8 mouse cellular contexts compared by ENCODE assay signal in the genomic region with DNA sequence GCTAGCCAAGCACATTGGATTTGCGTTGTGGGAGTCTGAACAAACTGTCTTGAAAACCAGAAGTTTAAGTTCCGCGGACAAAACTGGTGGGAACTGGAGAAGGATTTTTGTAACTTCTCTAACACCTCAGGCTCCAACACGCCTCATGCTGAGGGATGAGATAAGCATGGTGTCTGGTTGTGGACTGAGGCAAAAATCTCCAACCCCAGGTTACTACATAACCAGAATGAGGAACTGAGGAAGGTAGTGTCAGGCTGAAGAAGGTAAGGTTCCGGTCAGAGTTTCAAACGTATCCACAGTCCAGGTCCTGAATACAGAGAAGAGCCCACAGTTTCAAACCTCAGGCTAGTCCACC. TPM values are rescaled to one million over a fixed set of nuclear protein-coding genes. Genes with fewer than 3 reads are reported as not detected.
DNase-seq lines count a peak whose midpoint lies in the region; ATAC-seq and TF ChIP-seq lines count a peak whose summit lies in the region.

No protein-coding gene starts in this region.

- H3K9me3 ChIP-seq in E14TG2a.4 (ENCODE audit: low read length), result no peaks in the 10 kb centered on the region
- H3K9me3 ChIP-seq in liver, postnatal 0 days (ENCODE audit: low read length), result no peaks in the 10 kb centered on the region

- peaks cover 15% of the 10 kb centered on the region for H3K36me3 ChIP-seq in heart, adult 2 months (ENCODE audit: control insufficient read depth, insufficient read depth, low read length)
- H3K36me3 ChIP-seq in E14TG2a.4 (ENCODE audit: insufficient read depth, low read length), result no peaks in the 10 kb centered on the region
- H3K36me3 ChIP-seq in liver, postnatal 0 days (replicated peaks; ENCODE audit: insufficient read depth, low read length), result no peaks in the 10 kb centered on the region

- no peak overlapping the region for H3K9ac ChIP-seq in heart, adult 2 months (ENCODE audit: low read depth, low read length)
- H3K9ac ChIP-seq in liver, postnatal 0 days (replicated peaks), result no peak overlapping the region

- no peaks in the 10 kb centered on the region for H3K27me3 ChIP-seq in heart, adult 2 months (ENCODE audit: control insufficient read depth, insufficient read depth, low read length)
- peaks cover 39% of the 10 kb centered on the region for H3K27me3 ChIP-seq in E14TG2a.4 (ENCODE audit: insufficient read depth, low read length)
- H3K27me3 ChIP-seq in liver, postnatal 0 days (ENCODE audit: insufficient read depth, low read length), result no peaks in the 10 kb centered on the region

- 28% methylated on average over 6 of the region's 6 CpGs for WGBS in heart, adult 2 months
- 14% methylated on average over 6 of the region's 6 CpGs for WGBS in liver, postnatal 0 days (ENCODE audit: insufficient replicate concordance)

- peak; percentile 47 for ATAC-seq in liver, postnatal 0 days

- DNase-seq in heart, adult 2 months, result no peak
- DNase-seq in heart, adult 11 months, result no peak
- DNase-seq in forelimb bud, embryonic 11.5 days (ENCODE audit: low read depth, low spot score), result peak; percentile 12
- no peak for DNase-seq in liver, postnatal 0 days
- DNase-seq in natural killer cell, adult 2 months (ENCODE audit: low spot score in 2 of 2), result no peak
- DNase-seq in ovary, adult 18-20 months (ENCODE audit: low spot score), result no peak
- DNase-seq in adrenal gland, postnatal 10 days, result no peak

- H3K4me3 ChIP-seq in heart, adult 2 months, result peak overlapping the region; percentile 48
- H3K4me3 ChIP-seq in E14TG2a.4 (replicated peaks; ENCODE audit: low read length), result peak overlapping the region; percentile 85
- peak overlapping the region; percentile 64 for H3K4me3 ChIP-seq in liver, postnatal 0 days (ENCODE audit: low read depth, low read length)

- H3K79me2 ChIP-seq in heart, adult 2 months (replicated peaks; ENCODE audit: control insufficient read depth, insufficient read depth, low read length), result peaks cover 4% of the 10 kb centered on the region

- intact Hi-C loops in heart, adult 2 months (cut with DNase I), result loop anchor here (5.0 to 10.0 kb wide), 3 partner anchors 99 to 576 kb away; partner anchors contain the start of genes Pex7 and Tnfaip3

- peaks cover 10% of the 10 kb centered on the region for H3K4me1 ChIP-seq in heart, adult 2 months (ENCODE audit: control insufficient read depth, insufficient read depth, low read length)
- peaks cover 16% of the 10 kb centered on the region for H3K4me1 ChIP-seq in E14TG2a.4 (replicated peaks; ENCODE audit: low read depth, low read length)
- peaks cover 30% of the 10 kb centered on the region for H3K4me1 ChIP-seq in liver, postnatal 0 days (ENCODE audit: insufficient read depth)

- peak overlapping the region; percentile 80 for H3K27ac ChIP-seq in heart, adult 2 months
- H3K27ac ChIP-seq in liver, postnatal 0 days (ENCODE audit: low read depth), result peak overlapping the region; percentile 89

- no peak for TF ChIP-seq EP300 in heart, adult 2 months (IDR thresholded peaks at IDR 0.05; ENCODE audit: insufficient read depth, low read depth, low read length)
- no peak for TF ChIP-seq EP300 in liver, postnatal 0 days (IDR thresholded peaks at IDR 0.05; ENCODE audit: low read depth)

- H3K4me2 ChIP-seq in liver, postnatal 0 days (ENCODE audit: low read depth, low read length), result peak overlapping the region; percentile 78

- TF ChIP-seq CTCF in heart, adult 2 months (IDR thresholded peaks at IDR 0.05), result no peak
- no peak for TF ChIP-seq CTCF in E14TG2a.4 (conservative IDR thresholded peaks at IDR 0.05; ENCODE audit: low read length)
- TF ChIP-seq CTCF in liver, postnatal 0 days (IDR thresholded peaks at IDR 0.05; ENCODE audit: low read depth), result no peak

- TF ChIP-seq POLR2A in heart, adult 2 months (IDR thresholded peaks at IDR 0.05; ENCODE audit: insufficient read depth, low read depth, low read length), result no peak

RNA-seq across cellular contexts. Expression of gene Ifngr1, which starts 0.5 kb away (rescaled TPM):
- total RNA-seq in heart, adult 2 months (2021), result 10 to 100 TPM; 48.2 to 51.2 TPM
- polyA plus RNA-seq in heart, adult 2 months (2012; rRNA removed), result 27.2 and 40.3 TPM in 2 replicates
- 65.9 and 68.9 TPM in 2 replicates for polyA plus RNA-seq in liver, postnatal 0 days (2015; fragmentation: Nextera tagmentation; extraction: Ambion mirVana)
- total RNA-seq in adrenal gland, postnatal 10 days (2021), result 10 to 100 TPM; 60.2 to 87.8 TPM

RNA-seq across cellular contexts. Expression of gene Il22ra2, which starts 30.5 kb away (rescaled TPM):
- not detected for total RNA-seq in heart, adult 2 months (2021)
- polyA plus RNA-seq in heart, adult 2 months (2012; rRNA removed), result not detected in 2 replicates
- 0.06 TPM in 1 of 2 replicates, not detected in the other for polyA plus RNA-seq in liver, postnatal 0 days (2015; fragmentation: Nextera tagmentation; extraction: Ambion mirVana)
- under 1 TPM; 0.18 to 0.48 TPM for total RNA-seq in adrenal gland, postnatal 10 days (2021)
